Mouse (Mus musculus) bone marrow macrophage, adult 2 months (primary cell): Measurements from ENCODE around the gene Mt2.

Experiments used
- CTCF ChIP-seq: IDR thresholded peaks from 2 replicates; pipeline ENCODE4 v1.5.1; 2012; ENCODE audit warnings: low read depth, mild to moderate bottlenecking, low read length, moderate library complexity
- POLR2A ChIP-seq: IDR thresholded peaks from 2 replicates; pipeline ENCODE4 v1.6.1; 2012; ENCODE audit warnings: mild to moderate bottlenecking, low read depth, low read length, borderline replicate concordance

DNA sequence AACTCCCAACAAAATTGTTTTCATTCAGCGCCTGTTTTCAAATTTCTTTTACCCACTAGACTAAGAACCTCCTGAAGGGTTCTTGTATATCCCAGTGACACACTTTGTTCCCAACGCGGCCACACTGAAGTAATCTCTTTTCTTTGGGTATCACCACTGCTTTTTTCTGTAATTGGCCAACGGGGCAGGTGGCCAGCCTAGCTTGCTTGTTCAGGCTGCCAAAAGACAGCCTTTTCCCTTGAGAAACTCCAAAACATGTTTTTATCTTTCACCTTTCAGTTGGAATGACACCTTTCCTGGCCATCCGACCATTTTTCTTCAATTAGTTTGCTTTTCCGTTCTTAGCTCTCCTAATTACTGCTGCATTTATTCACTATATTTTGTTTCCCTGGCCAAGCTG lies 41.4 kb downstream of the Mt2 start:
- no peak for TF ChIP-seq CTCF
- TF ChIP-seq POLR2A = no peak
